Mouse (Mus musculus): Measurements from ENCODE around the gene Gpcpd1. TPM values are rescaled to one million over a fixed set of nuclear protein-coding genes. Genes with fewer than 3 reads are reported as not detected.

The Gpcpd1 gene
- polyA plus RNA-seq, 1 experiment from 2014 or later = 54.7 TPM

DNA sequence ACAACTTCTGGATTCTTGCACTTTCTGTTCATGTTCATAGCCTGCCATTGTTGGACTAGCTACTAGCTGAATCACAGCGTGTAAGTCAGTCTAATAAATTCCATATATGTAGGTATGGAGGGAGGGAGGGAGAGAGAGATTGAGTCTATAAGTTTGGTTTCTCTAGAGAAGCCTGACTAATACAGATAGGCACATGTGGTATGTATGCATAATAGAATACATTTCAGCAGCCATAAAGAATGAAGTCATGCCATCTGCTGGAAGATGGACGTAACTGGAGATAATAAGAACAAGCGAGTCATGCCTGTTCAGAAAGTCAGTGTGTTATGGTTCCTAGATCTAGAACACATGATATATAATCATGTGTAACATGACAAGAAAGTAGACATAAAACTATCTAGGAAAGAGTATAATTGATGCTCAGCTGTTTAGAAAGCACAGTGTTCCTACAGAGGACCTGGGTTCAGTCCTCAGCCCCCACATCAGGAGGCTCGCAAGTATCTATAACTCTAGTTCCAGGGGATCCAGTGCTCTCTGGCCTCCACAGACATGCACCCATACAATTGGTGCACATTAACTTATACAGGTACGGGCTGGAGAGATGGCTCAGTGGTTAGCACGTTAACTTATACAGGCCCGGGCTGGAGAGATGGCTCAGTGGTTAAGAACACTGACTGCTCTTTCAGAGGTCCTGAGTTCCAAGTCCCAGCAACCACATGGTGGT lies 90.0 kb downstream of the Gpcpd1 start:
- no peak overlapping the region for H3K27ac ChIP-seq
- H3K4me3 ChIP-seq = no peak overlapping the region
- no peak overlapping the region for H3K9ac ChIP-seq
- no peak for ATAC-seq (ENCODE audit: insufficient number of reproducible peaks, insufficient read depth, low FRiP score, low TSS enrichment, low read depth)
- WGBS = 73% methylated on average over 7 of the region's 7 CpGs
- no peaks in the 10 kb centered on the region for H3K27me3 ChIP-seq
- no peaks in the 10 kb centered on the region for H3K4me1 ChIP-seq
- H3K36me3 ChIP-seq = no peaks in the 10 kb centered on the region
- no peak overlapping the region for H3K4me2 ChIP-seq
- no peaks in the 10 kb centered on the region for H3K9me3 ChIP-seq

GRCm38 (mm10) chr2:132493184-132493583 lies 94.3 kb downstream of the Gpcpd1 start:
- H3K9ac ChIP-seq = no peak overlapping the region
- H3K4me2 ChIP-seq = no peak overlapping the region
- no peak overlapping the region for H3K4me3 ChIP-seq
- WGBS = 86% methylated on average over 4 of the region's 4 CpGs
- no peaks in the 10 kb centered on the region for H3K9me3 ChIP-seq
- no peak for ATAC-seq (ENCODE audit: insufficient number of reproducible peaks, insufficient read depth, low FRiP score, low TSS enrichment, low read depth)
- H3K27ac ChIP-seq = no peak overlapping the region
- no peaks in the 10 kb centered on the region for H3K4me1 ChIP-seq
- no peaks in the 10 kb centered on the region for H3K36me3 ChIP-seq
- H3K27me3 ChIP-seq = no peaks in the 10 kb centered on the region; the same call in 1 of the 2 replicates

DNA sequence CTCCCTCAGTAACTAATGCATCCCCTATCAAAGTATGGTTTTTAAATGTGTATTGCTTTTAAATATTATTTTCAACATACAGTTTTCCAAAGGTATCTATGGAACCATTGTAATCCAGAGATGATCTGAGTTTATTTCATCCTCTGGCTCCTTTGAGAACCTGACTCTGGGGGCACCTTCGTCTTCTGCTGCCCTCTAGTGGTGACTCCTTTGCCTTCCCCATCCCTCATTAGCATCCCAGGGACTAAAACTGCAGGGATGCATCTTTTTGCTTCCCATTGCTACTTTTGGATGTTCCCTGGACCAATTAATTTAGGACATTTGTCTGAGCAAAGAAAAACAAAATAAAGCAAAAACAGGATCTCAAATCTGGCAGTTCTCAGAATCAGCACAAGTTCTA lies 102.1 kb downstream of the Gpcpd1 start:
- H3K9me3 ChIP-seq = no peaks in the 10 kb centered on the region

GRCm38 (mm10) chr2:132481547-132481946 lies 106.0 kb downstream of the Gpcpd1 start:
- H3K36me3 ChIP-seq = no peaks in the 10 kb centered on the region
- no peaks in the 10 kb centered on the region for H3K9me3 ChIP-seq
- no peaks in the 10 kb centered on the region for H3K27me3 ChIP-seq
- H3K4me2 ChIP-seq = no peak overlapping the region
- no peak overlapping the region for H3K9ac ChIP-seq
- no peaks in the 10 kb centered on the region for H3K4me1 ChIP-seq
- no peak overlapping the region for H3K4me3 ChIP-seq
- H3K27ac ChIP-seq = no peak overlapping the region
- ATAC-seq (ENCODE audit: insufficient number of reproducible peaks, insufficient read depth, low FRiP score, low TSS enrichment, low read depth) = no peak
- WGBS = 76% methylated on average over 3 of the region's 3 CpGs

More for the DNA sequence above, 102.1 kb downstream of the Gpcpd1 start:
- Histone ChIP-seq H3K9ac (no peak overlapping the region), H3K36me3 (no peaks in the 10 kb centered on the region), H3K27ac (no peak overlapping the region), H3K4me2 (no peak overlapping the region), H3K27me3 (no peaks in the 10 kb centered on the region), H3K4me3 (no peak overlapping the region), H3K4me1 (no peaks in the 10 kb centered on the region)
- no peak for ATAC-seq (ENCODE audit: insufficient number of reproducible peaks, insufficient read depth, low FRiP score, low TSS enrichment, low read depth)
- WGBS = 0% methylated on average over 1 of the region's 1 CpGs

Other genes starting within 250 kb of the Gpcpd1 start
- 1.2 TPM in 2 replicates for gene Prokr2, start 202.3 kb downstream of the Gpcpd1 start, polyA plus RNA-seq (2015; fragmentation: Nextera tagmentation; extraction: Ambion mirVana)
- gene Shld1, start 99.2 kb upstream of the Gpcpd1 start, polyA plus RNA-seq (2015; fragmentation: Nextera tagmentation; extraction: Ambion mirVana) = 15.0 and 16.5 TPM in 2 replicates
- 1.3 TPM in 2 replicates for gene Chgb, start 193.5 kb upstream of the Gpcpd1 start, polyA plus RNA-seq (2015; fragmentation: Nextera tagmentation; extraction: Ambion mirVana)
- gene Trmt6, start 228.3 kb upstream of the Gpcpd1 start, polyA plus RNA-seq (2015; fragmentation: Nextera tagmentation; extraction: Ambion mirVana) = 35.9 and 45.1 TPM in 2 replicates
- 15.0 and 18.9 TPM in 2 replicates for gene Mcm8, start 228.4 kb upstream of the Gpcpd1 start, polyA plus RNA-seq (2015; fragmentation: Nextera tagmentation; extraction: Ambion mirVana)

Data from embryonic facial prominence, embryonic 13.5 days (tissue).